In the genomic region with DNA sequence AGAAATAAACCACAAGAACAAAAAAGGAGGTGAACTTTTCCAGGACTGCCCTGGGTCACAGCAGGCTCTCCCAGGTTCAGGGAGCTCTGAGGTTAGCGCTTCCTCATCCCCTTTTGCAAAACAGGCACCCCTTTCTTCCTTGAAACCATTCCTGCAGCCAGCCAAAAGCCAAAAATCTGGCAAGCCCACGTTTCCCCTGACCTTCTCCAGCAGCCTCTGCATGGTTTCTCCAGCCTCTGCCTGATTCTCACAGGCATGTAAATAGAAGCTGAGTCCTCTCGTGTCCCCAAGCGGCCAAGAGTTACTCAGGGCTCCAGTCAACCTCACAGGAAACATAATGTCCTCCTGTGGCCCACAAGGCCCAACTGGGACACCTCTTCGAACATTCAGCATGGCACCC, we compare ENCODE assay signal across 22 mouse cellular contexts. TPM values are rescaled to one million over a fixed set of nuclear protein-coding genes. Genes with fewer than 3 reads are reported as not detected.
DNase-seq lines count a peak whose midpoint lies in the region; ATAC-seq lines count a peak whose summit lies in the region.
"Had no signal": no experiment of that assay in that cellular context is flagged by ENCODE, and none has a peak within 500 bp of the region (broad histone marks: within the 10 kb centered on the region; RNA-seq: fewer than 3 reads in every experiment).

No protein-coding gene starts in this region.

- 0 out of 2 replicates have a peak overlapping the region, but pooled peaks have one; percentile 2 for H3K27ac ChIP-seq in heart, embryonic 12.5 days (ENCODE audit: poor library complexity, severe bottlenecking)
- H3K27ac ChIP-seq in heart, embryonic 10.5 days = no peak overlapping the region
- H3K27ac ChIP-seq in kidney, embryonic 16.5 days (ENCODE audit: low read length) = peak overlapping the region; percentile 36; the same call in 1 of the 2 replicates
- H3K27ac ChIP-seq: forebrain, embryonic 13.5 days; hindbrain, embryonic 12.5 days; limb, embryonic 15.5 days; midbrain, embryonic 15.5 days; stomach, embryonic 15.5 days had no signal

- peaks cover 38% of the 10 kb centered on the region for H3K4me1 ChIP-seq in heart, embryonic 12.5 days (replicated peaks)
- H3K4me1 ChIP-seq in heart, embryonic 10.5 days = peaks cover 25% of the 10 kb centered on the region
- peaks cover 13% of the 10 kb centered on the region for H3K4me1 ChIP-seq in kidney, embryonic 16.5 days (ENCODE audit: insufficient read depth, low read length)
- H3K4me1 ChIP-seq: forebrain, embryonic 13.5 days; hindbrain, embryonic 12.5 days had no signal

- no peaks in the 10 kb centered on the region for H3K9me3 ChIP-seq in heart, embryonic 12.5 days (replicated peaks)
- no peaks in the 10 kb centered on the region for H3K9me3 ChIP-seq in heart, embryonic 10.5 days
- no peaks in the 10 kb centered on the region for H3K9me3 ChIP-seq in kidney, embryonic 16.5 days (ENCODE audit: low read length)
- H3K9me3 ChIP-seq: forebrain, embryonic 13.5 days; hindbrain, embryonic 12.5 days; limb, embryonic 15.5 days; megakaryocyte, embryonic 14.5 days; midbrain, embryonic 15.5 days; stomach, embryonic 15.5 days had no signal

- no peak overlapping the region for H3K4me3 ChIP-seq in heart, embryonic 12.5 days
- no peak overlapping the region for H3K4me3 ChIP-seq in heart, embryonic 10.5 days
- no peak overlapping the region for H3K4me3 ChIP-seq in kidney, embryonic 16.5 days (ENCODE audit: low read length)
- H3K4me3 ChIP-seq: erythroblast, embryonic 14.5 days; forebrain, embryonic 13.5 days; hindbrain, embryonic 12.5 days; limb, embryonic 15.5 days; megakaryocyte, embryonic 14.5 days; midbrain, embryonic 15.5 days; myocyte; stomach, embryonic 15.5 days had no signal

- DNase-seq in adrenal gland, adult 2 months = peak; percentile 53
- DNase-seq in adrenal gland, adult 18-20 months (ENCODE audit: low spot score in 2 of 2) = no peak
- no peak for DNase-seq in heart, embryonic 10.5 days (ENCODE audit: low spot score)
- DNase-seq in kidney, postnatal 4 days = no peak
- peak; percentile 43 for DNase-seq in A20 (ENCODE audit: low read depth, low spot score)
- DNase-seq: gastrocnemius, postnatal 10 days; lung, adult 2 months; spleen, adult 18-20 months had no signal

- no peak for ATAC-seq in heart, embryonic 12.5 days (ENCODE audit: insufficient number of reproducible peaks, low FRiP score)
- ATAC-seq in kidney, embryonic 16.5 days (ENCODE audit: low FRiP score, low TSS enrichment) = no peak
- no peak for ATAC-seq in granulocyte monocyte progenitor cell, adult 5-6 weeks (replicated peaks; ENCODE audit: poor library complexity, severe bottlenecking)
- ATAC-seq: forebrain, embryonic 13.5 days; midbrain, embryonic 15.5 days had no signal

- WGBS in heart, embryonic 12.5 days = 85% methylated on average over 5 of the region's 5 CpGs
- 89% methylated on average over 5 of the region's 5 CpGs for WGBS in heart, embryonic 10.5 days
- WGBS in kidney, embryonic 16.5 days = 87% methylated on average over 5 of the region's 5 CpGs

- no peaks in the 10 kb centered on the region for H3K27me3 ChIP-seq in heart, embryonic 12.5 days (replicated peaks)
- no peaks in the 10 kb centered on the region for H3K27me3 ChIP-seq in heart, embryonic 10.5 days (ENCODE audit: insufficient read depth, poor library complexity, severe bottlenecking)
- no peaks in the 10 kb centered on the region for H3K27me3 ChIP-seq in kidney, embryonic 16.5 days (ENCODE audit: insufficient read depth, low read length)
- H3K27me3 ChIP-seq: forebrain, embryonic 13.5 days; hindbrain, embryonic 12.5 days; limb, embryonic 15.5 days; megakaryocyte, embryonic 14.5 days; midbrain, embryonic 15.5 days; stomach, embryonic 15.5 days had no signal

- H3K4me2 ChIP-seq in heart, embryonic 12.5 days = no peak overlapping the region
- no peak overlapping the region for H3K4me2 ChIP-seq in kidney, embryonic 16.5 days (replicated peaks; ENCODE audit: low read depth, low read length)
- H3K4me2 ChIP-seq: forebrain, embryonic 13.5 days; hindbrain, embryonic 12.5 days; limb, embryonic 15.5 days; midbrain, embryonic 15.5 days; stomach, embryonic 15.5 days had no signal

- H3K9ac ChIP-seq in heart, embryonic 12.5 days = no peak overlapping the region
- H3K9ac ChIP-seq in kidney, embryonic 16.5 days (replicated peaks; ENCODE audit: low read length) = no peak overlapping the region
- H3K9ac ChIP-seq: forebrain, embryonic 13.5 days; hindbrain, embryonic 12.5 days; limb, embryonic 15.5 days; midbrain, embryonic 15.5 days; stomach, embryonic 15.5 days had no signal

- H3K36me3 ChIP-seq in heart, embryonic 12.5 days = peaks cover 12% of the 10 kb centered on the region; the same call in 1 of the 2 replicates
- peaks cover 7% of the 10 kb centered on the region for H3K36me3 ChIP-seq in heart, embryonic 10.5 days
- H3K36me3 ChIP-seq in kidney, embryonic 16.5 days (ENCODE audit: insufficient read depth, low read length) = no peaks in the 10 kb centered on the region
- H3K36me3 ChIP-seq: midbrain, embryonic 15.5 days; stomach, embryonic 15.5 days had no signal

RNA-seq across cellular contexts. Expression of a gene that starts 32.3 kb away (rescaled TPM):
- total RNA-seq in adrenal gland, adult 2 months (2021) = 10 to 100 TPM in 1 of 2 experiments, 1 to 10 TPM in 1; 9.4 to 10.4 TPM
- polyA plus RNA-seq in adrenal gland, adult 2 months (2012; rRNA removed) = 19.8 and 26.2 TPM in 2 replicates
- total RNA-seq in adrenal gland, adult 18-20 months (2021) = 1 to 10 TPM; 8.4 to 8.6 TPM
- 5.9 and 6.4 TPM in 2 replicates for polyA plus RNA-seq in heart, embryonic 12.5 days (2016; fragmentation: Nextera tagmentation; extraction: Ambion mirVana)
- 5.8 and 7.4 TPM in 2 replicates for polyA plus RNA-seq in heart, embryonic 10.5 days (2016; fragmentation: Nextera tagmentation; extraction: Ambion mirVana)
- polyA plus RNA-seq in kidney, embryonic 16.5 days (2015; fragmentation: Nextera tagmentation; extraction: Ambion mirVana) = 7.1 and 7.5 TPM in 2 replicates
- total RNA-seq in granulocyte monocyte progenitor cell, adult 5-6 weeks (2014; fragmentation: Nextera tagmentation) = 12.2 and 21.8 TPM in 2 replicates
- 0.34 and 0.93 TPM in 2 replicates for total RNA-seq in granulocyte monocyte progenitor cell, adult 5-6 weeks (2017)

RNA-seq across cellular contexts. Expression of a gene that starts 46.2 kb away (rescaled TPM):
- under 1 TPM; 0.06 to 0.07 TPM for total RNA-seq in adrenal gland, adult 2 months (2021)
- polyA plus RNA-seq in adrenal gland, adult 2 months (2012; rRNA removed) = 0.04 and 0.09 TPM in 2 replicates
- total RNA-seq in adrenal gland, adult 18-20 months (2021) = not detected
- polyA plus RNA-seq in heart, embryonic 12.5 days (2016; fragmentation: Nextera tagmentation; extraction: Ambion mirVana) = 0.05 TPM in 1 of 2 replicates, not detected in the other
- not detected in 2 replicates for polyA plus RNA-seq in heart, embryonic 10.5 days (2016; fragmentation: Nextera tagmentation; extraction: Ambion mirVana)
- 0.04 and 0.09 TPM in 2 replicates for polyA plus RNA-seq in kidney, embryonic 16.5 days (2015; fragmentation: Nextera tagmentation; extraction: Ambion mirVana)
- total RNA-seq in granulocyte monocyte progenitor cell, adult 5-6 weeks (2014; fragmentation: Nextera tagmentation) = not detected in 2 replicates
- 0.31 TPM in 1 of 2 replicates, not detected in the other for total RNA-seq in granulocyte monocyte progenitor cell, adult 5-6 weeks (2017)
- total RNA-seq: common myeloid progenitor, adult 5-6 weeks; gastrocnemius, postnatal 10 days; MEL had no signal
- polyA plus RNA-seq: embryonic facial prominence, embryonic 11.5 days; forebrain, embryonic 13.5 days; limb, embryonic 15.5 days; myocyte had no signal

RNA-seq across cellular contexts. Expression of a gene that starts 48.0 kb away (rescaled TPM):
- total RNA-seq in adrenal gland, adult 2 months (2021) = 10 to 100 TPM; 40.2 to 87.6 TPM
- polyA plus RNA-seq in adrenal gland, adult 2 months (2012; rRNA removed) = 70.9 and 89.0 TPM in 2 replicates
- total RNA-seq in adrenal gland, adult 18-20 months (2021) = 100 to 1,000 TPM in 1 of 2 experiments, 10 to 100 TPM in 1; 28.7 to 121 TPM
- 35.2 and 37.9 TPM in 2 replicates for polyA plus RNA-seq in heart, embryonic 12.5 days (2016; fragmentation: Nextera tagmentation; extraction: Ambion mirVana)
- 22.1 and 26.2 TPM in 2 replicates for polyA plus RNA-seq in heart, embryonic 10.5 days (2016; fragmentation: Nextera tagmentation; extraction: Ambion mirVana)
- polyA plus RNA-seq in kidney, embryonic 16.5 days (2015; fragmentation: Nextera tagmentation; extraction: Ambion mirVana) = 36.8 and 37.9 TPM in 2 replicates
- total RNA-seq in granulocyte monocyte progenitor cell, adult 5-6 weeks (2014; fragmentation: Nextera tagmentation) = not detected in 2 replicates
- 0.13 TPM in 1 of 2 replicates, not detected in the other for total RNA-seq in granulocyte monocyte progenitor cell, adult 5-6 weeks (2017)

Comparison
In these comparisons a context has a peak if more than half of its experiments do, and no peak if none do; other contexts are left out.
1. DNase-seq: peak in adrenal gland, adult 2 months (single experiment) and A20 (single experiment); none in adrenal gland, adult 18-20 months (0 of 2), heart, embryonic 10.5 days (single experiment) and kidney, postnatal 4 days (0 of 2).